Mouse (Mus musculus) embryonic fibroblast, embryonic 13.5 days (primary cell): Measurements from ENCODE around the gene Saa1. TPM values are rescaled to one million over a fixed set of nuclear protein-coding genes. Genes with fewer than 3 reads are reported as not detected.
"Not testable (repeated sequence)": the region's sequence is repeated elsewhere in the genome, so short reads cannot be mapped to it uniquely, and the experiment has no call there.

Experiments
- H3K27ac ChIP-seq: 2 replicates; pipeline ENCODE4 v1.5.1; 2012; ENCODE audit warnings: low read length, control low read depth, inconsistent platforms; ENCODE audit not compliant: insufficient read depth
- H3K4me1 ChIP-seq: 2 replicates; pipeline ENCODE4 v1.6.1; 2011; ENCODE audit warnings: low read length; ENCODE audit not compliant: control insufficient read depth, insufficient read depth
- H3K4me3 ChIP-seq: 2 replicates; pipeline ENCODE4 v1.5.1; 2011; ENCODE audit warnings: mild to moderate bottlenecking, control low read depth, low read length; ENCODE audit not compliant: insufficient read depth
- CTCF ChIP-seq: IDR thresholded peaks from 2 replicates; pipeline ENCODE4 v1.5.1; 2011; ENCODE audit warnings: mild to moderate bottlenecking, control low read depth, low read length, moderate library complexity, borderline replicate concordance; ENCODE audit not compliant: insufficient read depth
- POLR2A ChIP-seq: IDR thresholded peaks from 2 replicates; pipeline ENCODE4 v1.6.1; 2011; ENCODE audit warnings: low read depth, mild to moderate bottlenecking, control low read depth, low read length, moderate library complexity
- polyA plus RNA-seq: library from polyadenylated mRNA; stranded (reverse); fragments of >200 nt; gene quantifications from 2 replicates; pipeline ENCODE4 v1.2.4, GENCODE M21; 2011; ENCODE audit warnings: low read depth; ENCODE audit not compliant: missing spikeins, insufficient read length

Saa1 gene
- polyA plus RNA-seq, 1 experiment, result not detected

DNA sequence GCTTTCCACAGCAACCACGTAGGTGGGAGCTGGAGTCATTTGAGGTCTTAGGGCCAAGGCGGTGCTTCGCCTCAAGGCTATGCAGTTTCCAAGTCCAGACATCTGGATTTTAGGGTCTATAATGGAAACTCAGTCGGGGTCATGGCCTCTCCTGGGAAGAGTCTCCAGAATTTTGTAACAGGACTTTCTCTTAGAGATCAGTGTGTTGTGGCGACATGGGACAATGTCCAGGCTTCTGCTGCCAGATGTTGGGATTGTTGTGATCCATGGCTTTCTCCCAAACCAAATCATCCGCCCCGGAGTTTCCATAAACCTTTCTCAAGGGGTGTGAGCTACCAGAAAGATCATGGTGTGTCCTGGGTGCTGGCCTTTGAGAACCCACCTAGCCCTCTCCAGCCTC, 3.6 kb upstream of the Saa1 start:
- Histone ChIP-seq H3K27ac (no peak overlapping the region), H3K4me1 (no peaks in the 10 kb centered on the region), H3K4me3 (no peak overlapping the region)
- TF ChIP-seq POLR2A (no peak), CTCF (no peak)

GRCm38 (mm10) chr7:46745816-46746215, 3.0 kb upstream of the Saa1 start:
- H3K4me1 ChIP-seq, result no peaks in the 10 kb centered on the region
- no peak overlapping the region for H3K4me3 ChIP-seq
- no peak overlapping the region for H3K27ac ChIP-seq
- TF ChIP-seq CTCF (no peak), POLR2A (no peak)

DNA sequence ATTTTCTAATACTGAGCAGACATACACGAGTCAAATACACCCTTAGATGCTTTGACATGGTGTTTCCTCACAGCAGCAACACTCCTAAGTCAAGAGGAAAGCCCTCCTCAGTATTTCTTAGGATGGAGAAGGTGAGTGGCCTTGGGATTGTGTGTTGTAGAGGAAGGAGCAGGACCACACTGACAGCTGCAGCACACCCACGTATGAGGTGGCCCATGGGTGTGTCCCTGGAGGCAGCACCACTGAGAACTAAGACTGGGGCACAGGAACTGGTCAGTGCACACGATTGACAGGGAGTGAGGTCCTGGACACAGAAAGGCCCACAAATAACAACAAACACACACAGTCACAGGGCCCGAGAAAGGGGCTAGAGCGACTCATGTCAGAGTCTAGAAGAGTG, 2.7 kb downstream of the Saa1 start:
- H3K4me1 ChIP-seq, H3K4me3 ChIP-seq, H3K27ac ChIP-seq: not testable (repeated sequence)

GRCm38 (mm10) chr7:46738561-46739460, 4.0 kb downstream of the Saa1 start:
- Histone ChIP-seq H3K4me1 (no peaks in the 10 kb centered on the region), H3K4me3 (no peak overlapping the region), H3K27ac (no peak overlapping the region)
- no peak for TF ChIP-seq CTCF
- TF ChIP-seq POLR2A, result no peak

DNA sequence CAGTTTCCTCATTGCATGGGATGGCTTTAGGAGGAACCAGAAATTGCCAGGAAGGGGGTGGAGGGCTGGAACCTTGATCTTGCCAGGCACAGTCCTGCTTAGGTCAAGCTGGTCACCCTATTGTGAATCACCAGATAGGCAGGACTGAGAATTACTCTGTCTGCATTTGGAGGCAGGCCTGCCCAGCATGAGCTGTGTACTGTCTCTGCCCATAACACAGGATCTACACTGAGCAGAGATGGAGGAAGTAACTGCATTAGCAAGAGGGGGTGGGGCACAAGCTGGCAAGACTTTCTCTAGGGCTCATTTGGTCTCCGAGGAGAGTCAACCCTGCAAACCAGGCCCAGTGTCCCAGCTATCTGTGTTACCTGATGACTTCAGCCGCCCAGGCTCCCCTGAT, 7.8 kb downstream of the Saa1 start:
- Histone ChIP-seq H3K27ac (no peak overlapping the region), H3K4me3 (no peak overlapping the region), H3K4me1 (no peaks in the 10 kb centered on the region)
- TF ChIP-seq CTCF (no peak), POLR2A (no peak)

- H3K27ac ChIP-seq, result no peak within 1 kb of the TSS
- no peaks in the 10 kb centered on the region for H3K4me1 ChIP-seq
- no peak for TF ChIP-seq CTCF
- TF ChIP-seq POLR2A, result no peak
- no peak within 1 kb of the TSS for H3K4me3 ChIP-seq
Measured at GRCm38 (mm10) chr7:46732458-46732857, 10.3 kb downstream of the Saa1 start, which contains the start of gene Saa4. TSS of gene Saa4 (minus strand) at chr7:46732603.

- TF ChIP-seq CTCF, result no peak
- no peak for TF ChIP-seq POLR2A
- H3K4me1 ChIP-seq, result no peaks in the 10 kb centered on the region
- no peak overlapping the region for H3K4me3 ChIP-seq
- H3K27ac ChIP-seq, result no peak overlapping the region
Measured at GRCm38 (mm10) chr7:46727584-46727983, 15.2 kb downstream of the Saa1 start.

GRCm38 (mm10) chr7:46724396-46724795, 18.4 kb downstream of the Saa1 start:
- H3K4me3 ChIP-seq, result no peak overlapping the region
- H3K27ac ChIP-seq, result no peak overlapping the region
- no peak for TF ChIP-seq CTCF
- TF ChIP-seq POLR2A, result no peak
- no peaks in the 10 kb centered on the region for H3K4me1 ChIP-seq

- no peak overlapping the region for H3K27ac ChIP-seq
Measured at GRCm38 (mm10) chr7:46723849-46724248, 18.9 kb downstream of the Saa1 start.

DNA sequence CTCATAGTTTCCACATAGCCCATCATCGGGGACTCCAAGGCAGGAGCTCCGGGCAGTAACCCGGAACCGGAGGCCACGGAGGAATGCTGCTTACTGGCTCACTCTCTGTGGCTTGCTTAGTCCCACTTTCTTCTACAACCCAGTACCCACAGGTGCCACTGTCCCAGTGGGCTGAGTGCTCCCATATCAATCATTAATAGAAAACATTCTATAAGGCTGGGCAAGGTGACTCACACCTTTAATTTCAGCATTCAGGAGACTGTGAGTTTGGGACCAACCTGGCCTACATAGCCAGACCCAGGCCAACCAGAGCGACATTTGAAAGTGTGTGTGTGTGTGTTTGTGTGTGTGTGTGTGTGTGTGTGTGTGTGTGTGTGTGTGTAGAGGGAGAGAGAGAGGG, 19.4 kb downstream of the Saa1 start:
- no peaks in the 10 kb centered on the region for H3K4me1 ChIP-seq
- no peak overlapping the region for H3K4me3 ChIP-seq
- TF ChIP-seq CTCF (no peak), POLR2A (no peak)
- H3K27ac ChIP-seq, result no peak overlapping the region

More at GRCm38 (mm10) chr7:46723849-46724248, 18.9 kb downstream of the Saa1 start:
- no peak overlapping the region for H3K4me3 ChIP-seq
- H3K4me1 ChIP-seq, result no peaks in the 10 kb centered on the region
- TF ChIP-seq POLR2A (no peak), CTCF (no peak)

GRCm38 (mm10) chr7:46720460-46720859, 22.3 kb downstream of the Saa1 start:
- no peaks in the 10 kb centered on the region for H3K4me1 ChIP-seq
- no peak overlapping the region for H3K27ac ChIP-seq
- TF ChIP-seq POLR2A (no peak), CTCF (no peak)
- H3K4me3 ChIP-seq, result no peak overlapping the region

DNA sequence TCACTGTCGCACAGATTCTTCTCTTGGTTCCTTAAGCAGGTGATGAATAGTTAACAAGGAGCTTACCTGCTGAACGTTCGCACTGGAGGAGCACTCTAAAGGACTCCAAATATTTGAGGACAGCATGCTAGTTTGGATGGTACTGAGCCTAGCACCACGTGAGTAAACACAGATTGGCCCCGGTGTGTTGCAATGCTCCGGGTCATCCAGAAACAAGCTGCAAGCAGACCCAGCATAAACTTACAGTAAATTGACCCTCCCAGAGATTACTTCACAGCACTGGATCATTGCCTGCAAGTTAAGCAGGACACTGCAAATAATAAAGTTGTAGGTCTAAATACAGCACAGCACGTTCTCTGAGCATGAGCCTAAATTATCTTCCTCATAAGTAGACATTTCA, 23.3 kb downstream of the Saa1 start:
- Histone ChIP-seq H3K4me3 (no peak overlapping the region), H3K4me1 (no peaks in the 10 kb centered on the region), H3K27ac (no peak overlapping the region)
- TF ChIP-seq POLR2A (no peak), CTCF (no peak)
